Mouse (Mus musculus) megakaryocyte progenitor cell, adult 5-6 weeks (primary cell): ENCODE results near the gene E2f7. TPM values are rescaled to one million over a fixed set of nuclear protein-coding genes. Genes with fewer than 3 reads are reported as not detected.

ENCODE experiments used
- ATAC-seq: replicated peaks from 2 replicates; pipeline ENCODE4 v1.8.0; 2016; ENCODE audit warnings: mild to moderate bottlenecking, moderate TSS enrichment, inconsistent platforms; ENCODE audit not compliant: poor library complexity
- total RNA-seq, 2 experiments: library from RNA; stranded (forward) in 1 of 2; stranded (reverse) in 1 of 2; fragments of 157-497, 149-512 nt in 1 of 2; fragments of 200-1000 nt in 1 of 2; gene quantifications; 2 replicates each; pipeline versions ENCODE4 v1.2.3 to v1.2.4; 2015 to 2017

The E2f7 gene
- total RNA-seq, 2 experiments from 2014 or later: 3.7 to 6.9 TPM

DNA sequence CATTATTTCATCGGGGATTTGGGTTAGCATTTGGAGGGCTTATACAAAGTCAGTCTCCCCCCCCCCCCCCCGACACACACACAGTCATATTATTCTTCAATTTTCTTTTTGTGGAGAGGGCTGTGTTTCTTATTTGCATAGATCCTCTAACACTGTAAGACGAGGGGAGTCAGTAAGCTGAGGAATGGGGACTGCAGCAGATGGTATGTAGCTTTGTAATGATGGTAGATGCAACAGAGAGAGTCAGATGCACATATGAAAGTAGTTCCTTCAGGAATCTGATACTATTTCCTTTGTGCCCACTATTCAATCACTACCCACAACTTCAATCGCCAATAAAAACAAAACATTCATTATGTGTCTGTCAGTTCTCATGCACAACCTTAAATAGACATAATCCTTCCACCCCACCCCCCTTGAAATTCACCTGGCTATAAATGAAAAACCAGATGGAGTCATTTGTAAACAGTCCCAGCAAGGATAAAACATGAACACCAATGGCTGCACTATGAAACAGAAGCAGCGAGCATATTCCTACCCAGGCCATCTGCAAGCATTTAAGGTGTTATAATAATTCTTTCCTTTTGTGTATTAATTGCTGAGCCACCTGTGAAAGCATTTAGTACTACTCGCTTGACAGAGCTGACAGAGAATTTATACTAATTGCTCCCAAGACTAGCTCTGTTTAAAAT, 90.0 kb downstream of the E2f7 start:
- ATAC-seq: no peak

Other genes with a start within 250 kb of the E2f7 start
- gene Csrp2, start 174.3 kb downstream of the E2f7 start, total RNA-seq (2015): 19.3 and 26.5 TPM in 2 replicates
- 61.1 and 92.4 TPM in 2 replicates for gene Csrp2, start 174.3 kb downstream of the E2f7 start, total RNA-seq (2017)